31 mouse cellular contexts compared by ENCODE assay signal in the genomic region with DNA sequence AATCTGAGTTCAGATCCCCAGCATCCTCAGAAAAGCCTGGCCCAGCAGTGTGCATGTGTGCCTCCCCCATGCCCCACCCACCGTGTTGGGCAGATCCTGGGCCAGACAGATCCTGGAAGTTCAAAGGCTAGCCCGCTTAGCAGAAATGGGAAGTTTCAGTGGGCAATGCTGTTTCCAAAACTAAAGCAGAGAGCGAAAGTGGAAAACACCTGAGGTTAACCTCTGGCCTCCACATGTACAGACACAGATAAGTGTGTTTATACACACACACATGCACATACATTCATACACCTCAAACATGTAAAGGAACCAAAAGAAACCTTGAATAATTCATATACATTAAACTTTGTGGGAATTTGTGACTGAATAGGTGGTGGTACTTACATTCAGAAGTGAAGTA.
"Had no signal": no experiment of that assay in that cellular context is flagged by ENCODE, and none has a peak within 500 bp of the region (broad histone marks: within the 10 kb centered on the region; RNA-seq: fewer than 3 reads in every experiment).

No protein-coding gene starts in this region.

- H3K36me3 ChIP-seq: limb, embryonic 10.5 days; limb, embryonic 12.5 days; limb, embryonic 13.5 days; limb, embryonic 15.5 days; liver, embryonic 12.5 days; liver, embryonic 13.5 days; liver, embryonic 15.5 days; lung, embryonic 15.5 days; midbrain, embryonic 10.5 days; midbrain, embryonic 12.5 days; midbrain, embryonic 13.5 days; midbrain, embryonic 15.5 days had no signal

- DNase-seq: left cerebral cortex, postnatal 4 days; liver; liver, embryonic 13.5 days; liver, postnatal 0 days; lung, adult 18-20 months; lung, adult 2 months; lung, embryonic 14.5 days; lung, postnatal 10 days; lung, postnatal 14 days; lung, postnatal 36 days; lung, postnatal 4 days; midbrain, embryonic 14.5 days had no signal

- H3K27ac ChIP-seq: limb, embryonic 10.5 days; limb, embryonic 12.5 days; limb, embryonic 13.5 days; limb, embryonic 15.5 days; liver, embryonic 12.5 days; liver, embryonic 13.5 days; liver, embryonic 14.5 days; liver, embryonic 15.5 days; lung, embryonic 15.5 days; macrophage; midbrain, embryonic 10.5 days; midbrain, embryonic 12.5 days; midbrain, embryonic 13.5 days; midbrain, embryonic 15.5 days had no signal

- H3K4me1 ChIP-seq: limb, embryonic 10.5 days; limb, embryonic 12.5 days; limb, embryonic 15.5 days; lung, embryonic 15.5 days had no signal

- H3K27me3 ChIP-seq: limb, embryonic 12.5 days; limb, embryonic 13.5 days; limb, embryonic 15.5 days; liver, embryonic 12.5 days; liver, embryonic 13.5 days; liver, embryonic 15.5 days; lung, embryonic 15.5 days; megakaryocyte, embryonic 14.5 days; midbrain, embryonic 12.5 days; midbrain, embryonic 13.5 days; midbrain, embryonic 15.5 days had no signal

- H3K9ac ChIP-seq: limb, embryonic 12.5 days; limb, embryonic 13.5 days; limb, embryonic 15.5 days; liver, embryonic 12.5 days; liver, embryonic 13.5 days; liver, embryonic 14.5 days; liver, embryonic 15.5 days; liver, postnatal 0 days; lung, embryonic 14.5 days; lung, embryonic 15.5 days; midbrain, embryonic 12.5 days; midbrain, embryonic 13.5 days; midbrain, embryonic 15.5 days had no signal

- H3K4me3 ChIP-seq: limb, embryonic 10.5 days; limb, embryonic 12.5 days; limb, embryonic 13.5 days; limb, embryonic 15.5 days; liver, embryonic 12.5 days; liver, embryonic 13.5 days; liver, embryonic 15.5 days; lung, embryonic 15.5 days; megakaryocyte, embryonic 14.5 days; midbrain, embryonic 10.5 days; midbrain, embryonic 12.5 days; midbrain, embryonic 13.5 days; midbrain, embryonic 15.5 days; myocyte had no signal

- H3K4me2 ChIP-seq: limb, embryonic 12.5 days; limb, embryonic 13.5 days; limb, embryonic 15.5 days; liver, embryonic 11.5 days; liver, embryonic 12.5 days; liver, embryonic 13.5 days; liver, embryonic 15.5 days; lung, embryonic 14.5 days; lung, embryonic 15.5 days; midbrain, embryonic 11.5 days; midbrain, embryonic 12.5 days; midbrain, embryonic 13.5 days; midbrain, embryonic 15.5 days had no signal

- H3K9me3 ChIP-seq: limb, embryonic 10.5 days; limb, embryonic 15.5 days; liver, embryonic 15.5 days; lung, embryonic 15.5 days; midbrain, embryonic 12.5 days; midbrain, embryonic 15.5 days had no signal

- ATAC-seq: liver, embryonic 12.5 days; liver, postnatal 0 days; lung, postnatal 0 days; midbrain, embryonic 13.5 days; midbrain, embryonic 15.5 days; midbrain, embryonic 16.5 days had no signal
